Mouse (Mus musculus) lung, postnatal 0 days (tissue): Measurements from ENCODE around the gene Gnai1. TPM values are rescaled to one million over a fixed set of nuclear protein-coding genes. Genes with fewer than 3 reads are reported as not detected.

ENCODE experiments used
- ATAC-seq: fragments of 200-750 bp; cut with Nextera tagmentation; 2 replicates; pipeline ENCODE4 v1.8.0; 2017; ENCODE audit warnings: moderate library complexity
- DNase-seq: peaks from one replicate; pipeline ENCODE4 v3.0.0-alpha.2; 2016; ENCODE audit warnings: low spot score
- H3K27ac ChIP-seq: fragments of 300-500 bp; sonication (generic); 2 replicates; pipeline ENCODE4 v1.5.1; 2014; ENCODE audit warnings: antibody characterized with exemption, mild to moderate bottlenecking, low read length, mixed read lengths
- H3K27me3 ChIP-seq: fragments of 300-500 bp; sonication (generic); replicated peaks from 2 replicates; pipeline ENCODE4 v1.6.1; 2014; ENCODE audit warnings: low read length, mixed read lengths; ENCODE audit not compliant: insufficient read depth
- H3K36me3 ChIP-seq: fragments of 300-500 bp; sonication (generic); 2 replicates; pipeline ENCODE4 v1.6.1; 2014; ENCODE audit warnings: low read length, mixed read lengths; ENCODE audit not compliant: insufficient read depth
- H3K4me1 ChIP-seq: fragments of 300-500 bp; sonication (generic); 2 replicates; pipeline ENCODE4 v1.6.1; 2014; ENCODE audit warnings: antibody characterized with exemption, low read depth, low read length, mixed read lengths; ENCODE audit not compliant: insufficient read depth
- H3K4me2 ChIP-seq: fragments of 300-500 bp; sonication (generic); replicated peaks from 2 replicates; pipeline ENCODE4 v1.6.1; 2014; ENCODE audit warnings: low read depth, mild to moderate bottlenecking, low read length, moderate library complexity, mixed read lengths
- H3K4me3 ChIP-seq: fragments of 300-500 bp; sonication (generic); 2 replicates; pipeline ENCODE4 v1.5.1; 2014; ENCODE audit warnings: low read depth, low read length
- H3K9ac ChIP-seq: fragments of 300-500 bp; sonication (generic); replicated peaks from 2 replicates; pipeline ENCODE4 v1.6.1; 2014; ENCODE audit warnings: low read depth, mild to moderate bottlenecking
- H3K9me3 ChIP-seq: fragments of 300-500 bp; sonication (generic); 2 replicates; pipeline ENCODE4 v1.6.1; 2016; ENCODE audit warnings: low read length, mixed read lengths
- CTCF ChIP-seq: IDR thresholded peaks from 2 replicates; pipeline ENCODE4 v1.5.1; 2016; ENCODE audit warnings: antibody characterized with exemption, mild to moderate bottlenecking
- EP300 ChIP-seq: IDR thresholded peaks from 2 replicates; pipeline ENCODE4 v1.6.1; 2016; ENCODE audit warnings: antibody characterized with exemption, mild to moderate bottlenecking, control low read depth
- WGBS: fragments of 180-500 bp; shearing (Covaris S2); extraction: QIAGEN DNeasy Blood & Tissue Kit; methylation state at CpG from one replicate; pipeline ENCODE4 v1.1.7; 2014; 5-methylcytosine and 5-hydroxymethylcytosine counted together
- polyA plus RNA-seq: library from polyadenylated mRNA; unstranded; fragments of >200 nt; fragmentation: Nextera tagmentation; extraction: Ambion mirVana; gene quantifications from 2 replicates; pipeline ENCODE4 v1.2.1, GENCODE M21; 2015

Gnai1 gene
- polyA plus RNA-seq, 1 experiment from 2014 or later = 25.4 TPM

DNA sequence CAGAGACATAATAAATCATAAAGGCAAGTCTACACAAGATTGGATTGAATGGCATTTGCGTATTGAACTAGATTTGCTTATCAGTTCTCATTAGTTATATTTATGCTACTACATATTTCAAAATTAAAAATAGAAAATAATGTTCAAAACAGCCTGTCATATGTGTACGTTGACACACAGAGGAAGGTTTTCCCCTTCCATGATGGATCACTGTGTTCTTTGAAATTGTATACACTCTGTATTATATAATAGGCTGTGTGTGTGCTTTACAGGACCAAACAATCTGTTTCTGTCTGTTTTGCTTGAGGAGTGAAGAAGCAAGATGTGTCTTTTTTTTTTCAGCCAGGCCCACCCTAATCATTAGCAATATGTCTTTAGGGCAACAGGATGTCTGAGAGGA, 141.9 kb downstream of the Gnai1 start:
- Histone ChIP-seq H3K9me3 (no peaks in the 10 kb centered on the region), H3K4me3 (no peak overlapping the region), H3K27me3 (no peaks in the 10 kb centered on the region), H3K9ac (no peak overlapping the region), H3K4me2 (no peak overlapping the region), H3K36me3 (no peaks in the 10 kb centered on the region), H3K4me1 (no peaks in the 10 kb centered on the region), H3K27ac (no peak overlapping the region)
- DNase-seq (no peak), ATAC-seq (no peak)
- 50% methylated on average over 2 of the region's 2 CpGs for WGBS
- TF ChIP-seq CTCF (no peak), EP300 (no peak)

DNA sequence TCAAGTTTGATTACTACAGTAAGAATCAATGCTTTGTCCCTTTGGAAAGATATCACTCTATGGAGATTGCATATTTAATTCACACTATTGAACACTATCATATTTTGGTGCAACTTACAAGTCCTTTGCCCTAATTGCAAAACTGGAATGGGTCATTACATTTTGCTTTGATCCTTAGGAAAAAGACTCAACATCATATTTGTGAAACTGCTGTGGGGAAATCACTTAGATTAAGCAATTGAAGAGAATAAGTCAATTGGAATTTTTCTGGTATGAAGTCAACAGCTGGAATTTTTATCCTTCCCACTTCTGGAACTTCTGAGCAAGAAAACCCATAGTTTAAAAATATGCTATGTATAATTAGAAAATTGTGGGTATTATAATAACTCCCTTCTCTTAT, 142.3 kb downstream of the Gnai1 start:
- Histone ChIP-seq H3K36me3 (no peaks in the 10 kb centered on the region), H3K4me2 (no peak overlapping the region), H3K4me1 (no peaks in the 10 kb centered on the region), H3K27me3 (no peaks in the 10 kb centered on the region), H3K9me3 (no peaks in the 10 kb centered on the region), H3K4me3 (no peak overlapping the region), H3K9ac (no peak overlapping the region), H3K27ac (no peak overlapping the region)
- ATAC-seq (peak; percentile 35; the same call in 1 of the 2 replicates), DNase-seq (peak; percentile 77)
- TF ChIP-seq EP300 (peak; percentile 33; the same call in 1 of the 2 replicates), CTCF (no peak)
